Mouse (Mus musculus) hematopoietic stem cell, adult 5-6 weeks (primary cell): ENCODE measurements at regions not wholly inside any gene's neighbourhood (a gene's known extent, or its start where the extent isn't known, plus 50 kb on each side); places are given as distances from the start of the nearest gene placed in this dataset.
A peak's percentile ranks its signal among the peaks of the same experiment; 100 is the strongest.

Source experiments
- ATAC-seq, 2 experiments: fragments of 125-278 bp in 1 of 2; replicated peaks in 1 of 2; 2 replicates each; pipeline ENCODE4 v1.8.0; 2016 to 2017; ENCODE audit warnings: inconsistent platforms in 2 of 2, mild to moderate bottlenecking in 2 of 2, moderate number of reproducible peaks in 2 of 2, low read depth in 1 of 2, moderate TSS enrichment in 1 of 2; ENCODE audit not compliant: low FRiP score in 2 of 2, poor library complexity in 2 of 2, severe bottlenecking in 2 of 2, insufficient read depth in 1 of 2, low TSS enrichment in 1 of 2

DNA sequence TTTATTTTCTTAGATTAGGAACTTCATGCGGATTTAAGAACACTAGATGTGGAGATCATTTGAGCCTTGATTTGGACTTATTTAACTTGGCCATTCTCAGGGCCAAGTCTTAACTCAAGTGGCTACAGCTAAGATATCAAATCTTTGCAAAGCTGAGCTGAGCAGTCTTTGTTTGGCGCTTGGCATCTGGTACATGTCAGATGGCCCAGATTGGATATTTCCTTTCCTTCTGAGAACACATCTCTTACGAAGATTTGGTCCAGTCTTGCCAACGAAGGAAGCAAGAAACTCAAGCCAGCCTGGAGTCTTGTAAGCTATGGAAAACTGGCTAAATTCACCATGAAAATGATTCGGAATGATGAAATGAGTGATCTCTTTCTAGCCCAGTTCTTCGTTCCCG is 59.1 kb upstream of the Cdc42ep3 start:
- ATAC-seq = no peak

DNA sequence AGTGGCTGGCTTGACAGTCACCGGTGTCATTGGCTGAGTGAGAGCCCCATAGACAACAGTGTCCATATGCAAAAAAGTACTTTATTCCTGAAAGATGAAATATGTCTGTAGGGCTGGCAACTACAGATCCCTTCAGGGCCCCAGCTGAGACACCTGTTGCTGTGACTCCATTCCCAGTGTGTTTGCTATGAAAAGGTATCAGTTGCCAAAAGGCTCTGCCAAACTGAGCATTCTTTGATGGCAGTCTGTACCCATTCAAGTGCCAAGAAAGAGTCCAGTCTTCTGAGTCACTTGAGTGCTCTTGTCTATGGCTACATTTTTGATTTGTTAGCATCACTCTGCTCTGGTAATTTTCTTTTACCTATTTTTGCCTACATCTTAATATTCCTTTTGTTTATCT is 63.1 kb upstream of the Cdc42ep3 start:
- no peak for ATAC-seq

DNA sequence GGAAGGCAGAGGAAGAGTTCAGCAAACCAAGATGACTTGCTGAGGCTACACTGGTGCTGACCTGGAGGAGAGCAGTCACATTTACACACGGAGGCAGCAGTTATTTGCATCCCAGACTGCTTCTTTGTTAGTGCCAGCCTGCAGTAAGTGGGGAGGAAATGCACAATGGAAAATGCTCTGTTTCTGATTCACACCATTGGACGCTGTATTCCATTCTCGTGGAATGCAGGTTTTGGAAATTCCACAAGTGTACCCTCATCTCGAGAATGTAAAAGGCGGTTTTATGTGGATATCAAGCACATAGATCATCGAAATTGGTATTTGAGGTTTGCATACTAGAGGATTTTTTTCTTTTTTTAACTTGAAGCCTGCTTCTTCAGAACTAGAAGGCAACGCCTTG is 66.7 kb upstream of the Cdc42ep3 start:
- ATAC-seq = no peak

DNA sequence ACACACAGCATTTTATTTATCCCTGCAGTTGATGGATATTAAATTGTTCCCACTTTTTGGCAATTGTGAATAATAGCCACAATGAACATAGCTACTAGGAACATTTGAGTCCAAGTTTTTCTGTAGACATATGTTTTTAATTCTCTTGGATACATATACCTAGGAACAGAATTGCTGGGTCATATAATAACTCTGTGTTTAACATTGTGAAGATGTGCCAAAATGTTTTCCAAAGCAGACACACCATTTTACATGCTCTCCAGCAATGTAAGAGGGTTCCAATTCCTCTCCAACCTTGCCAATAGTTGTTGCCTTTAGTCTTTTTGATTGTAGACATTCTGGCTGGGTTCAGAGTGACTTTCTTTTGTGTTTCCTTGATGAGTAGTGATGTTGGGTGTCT is 84.3 kb upstream of the Cdc42ep3 start:
- ATAC-seq = no peak

DNA sequence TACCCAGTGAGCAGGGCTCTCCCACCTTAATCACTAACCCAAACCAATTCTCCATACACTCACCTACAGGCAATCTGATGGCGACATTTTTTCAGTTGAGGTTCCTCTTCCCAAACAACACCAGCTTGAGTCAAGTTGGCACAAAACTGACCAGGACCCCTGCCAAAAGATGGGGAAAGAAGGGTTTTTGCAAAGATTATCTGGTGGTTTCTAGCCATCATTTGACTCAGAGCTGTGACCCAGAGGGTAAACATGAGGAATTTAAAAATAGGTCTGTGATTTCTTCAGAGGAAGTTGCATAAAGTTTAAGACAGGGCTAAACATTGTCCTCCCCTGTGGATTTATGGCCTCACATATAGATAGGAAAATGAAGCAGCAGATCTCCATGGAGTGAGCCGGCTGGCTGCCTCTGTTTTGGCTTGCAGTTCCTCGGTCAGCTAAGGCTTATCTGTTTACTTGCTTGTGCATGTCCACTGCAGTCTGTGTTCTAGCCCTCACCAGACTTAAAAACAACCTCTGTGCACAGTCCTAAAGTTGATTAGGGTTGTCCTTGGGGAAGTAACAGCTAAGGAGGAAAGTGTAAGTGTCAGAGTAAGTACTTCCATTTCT is 87.7 kb upstream of the Cdc42ep3 start:
- ATAC-seq = peak; percentile 12 to 56; a peak in 2 of 4 replicates

DNA sequence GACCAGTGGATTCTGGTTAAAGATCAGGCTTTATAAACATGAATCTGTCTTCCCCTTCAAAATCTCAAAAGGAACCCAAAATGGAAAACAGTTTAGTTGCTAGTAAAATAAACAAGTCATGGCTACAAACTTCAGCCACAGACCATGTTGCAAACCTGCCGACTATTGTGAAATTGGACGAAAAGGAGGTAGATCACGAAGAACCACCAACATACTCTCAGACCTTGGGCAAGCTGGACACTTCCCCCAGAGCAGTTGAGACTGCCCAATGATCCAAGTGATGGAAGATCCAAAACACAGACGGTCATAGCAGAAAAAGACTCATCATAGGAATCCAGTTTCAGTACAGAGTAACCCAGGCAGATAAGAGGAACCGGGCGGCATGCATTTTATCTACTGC is 92.3 kb upstream of the Cdc42ep3 start:
- no peak for ATAC-seq

DNA sequence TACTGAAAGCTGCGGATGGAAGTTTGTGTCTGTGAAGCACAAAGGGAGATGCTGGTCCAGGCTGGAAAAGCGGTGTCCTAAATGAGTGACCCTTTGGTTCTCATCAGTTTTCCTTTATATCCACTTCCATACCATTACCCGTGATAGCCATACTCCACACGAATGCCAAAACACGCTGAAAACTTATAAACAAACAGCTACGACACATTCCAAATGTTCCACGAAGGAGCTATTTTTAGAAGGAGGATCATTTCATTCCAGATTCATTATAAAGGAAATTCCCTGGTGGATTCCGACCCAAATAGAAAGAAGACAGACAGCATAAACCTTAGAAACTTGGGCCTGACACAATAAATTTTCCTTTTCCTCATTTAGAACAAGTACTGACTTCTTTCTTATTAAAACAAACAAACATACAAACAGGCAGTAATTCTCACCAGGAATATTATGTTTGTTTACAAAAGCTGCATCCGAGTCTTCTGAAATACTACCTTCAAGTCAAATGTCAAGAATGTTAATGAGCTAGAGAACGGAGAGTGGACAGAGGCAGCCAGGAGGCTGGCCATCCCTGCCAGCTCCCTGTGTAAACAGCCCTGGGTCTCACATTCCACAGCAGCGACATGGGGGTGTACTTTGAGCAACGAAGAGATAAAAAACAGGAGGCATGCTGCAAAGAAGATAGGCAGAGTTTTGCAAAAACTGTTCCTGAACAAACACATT is 96.4 kb upstream of the Cdc42ep3 start:
- ATAC-seq = no peak

DNA sequence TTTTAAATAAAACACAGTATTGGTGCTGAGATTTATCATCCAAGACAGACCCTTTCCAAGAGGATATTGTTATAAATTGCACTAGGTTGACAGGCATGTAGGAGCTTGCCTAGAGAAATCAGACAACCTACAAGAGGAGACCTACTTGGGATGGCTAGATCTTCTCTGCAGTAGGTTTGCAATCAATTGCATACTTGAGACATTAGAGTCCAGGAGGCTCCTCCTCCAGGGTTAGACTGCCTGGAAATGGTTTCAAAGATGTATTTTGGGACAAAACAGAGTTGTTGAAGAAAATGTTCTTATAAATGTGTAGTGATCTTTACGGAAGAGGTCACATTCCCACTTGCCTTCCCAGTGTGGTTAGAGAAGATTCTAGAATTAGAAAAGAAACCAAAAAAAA is 98.9 kb upstream of the Cdc42ep3 start:
- no peak for ATAC-seq

DNA sequence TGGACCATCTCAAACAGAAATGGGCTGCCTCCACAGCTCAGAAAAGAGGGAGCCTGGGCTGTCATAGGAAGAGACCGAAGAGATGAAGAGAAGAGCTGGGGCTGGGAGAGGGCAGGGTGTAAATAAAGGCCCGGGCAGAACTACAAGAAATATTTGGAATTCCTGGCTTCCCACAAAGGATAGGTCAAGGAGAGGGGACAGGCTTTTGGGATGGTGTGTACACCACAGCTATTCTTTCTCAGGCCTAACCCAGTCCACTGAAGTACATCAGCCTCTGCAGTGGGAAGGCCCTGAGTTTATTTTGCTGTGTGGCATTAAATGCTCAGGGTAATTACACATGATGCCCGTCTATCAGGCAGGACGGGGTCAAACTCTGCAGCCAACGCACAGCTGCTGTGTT is 99.6 kb upstream of the Cdc42ep3 start:
- no peak for ATAC-seq

DNA sequence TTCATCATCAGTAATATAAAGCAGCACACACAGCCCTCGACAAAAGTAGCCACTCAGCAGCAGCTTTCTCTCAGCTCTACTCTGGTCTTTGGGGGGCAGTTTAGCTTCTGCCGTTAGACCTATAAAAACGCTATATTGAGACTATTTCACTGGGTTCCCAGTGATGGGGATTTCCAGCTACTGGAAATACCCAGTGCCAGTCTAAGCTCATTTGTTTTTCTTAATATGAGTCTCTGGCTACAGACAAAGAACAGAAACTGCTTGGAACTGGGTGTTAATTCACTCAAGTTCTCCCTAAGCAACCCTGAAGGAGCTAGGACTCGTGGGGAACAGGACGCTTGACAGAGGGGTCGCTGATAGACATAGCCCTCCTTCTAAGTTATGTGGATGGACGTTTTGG is 100.3 kb upstream of the Cdc42ep3 start:
- no peak for ATAC-seq

DNA sequence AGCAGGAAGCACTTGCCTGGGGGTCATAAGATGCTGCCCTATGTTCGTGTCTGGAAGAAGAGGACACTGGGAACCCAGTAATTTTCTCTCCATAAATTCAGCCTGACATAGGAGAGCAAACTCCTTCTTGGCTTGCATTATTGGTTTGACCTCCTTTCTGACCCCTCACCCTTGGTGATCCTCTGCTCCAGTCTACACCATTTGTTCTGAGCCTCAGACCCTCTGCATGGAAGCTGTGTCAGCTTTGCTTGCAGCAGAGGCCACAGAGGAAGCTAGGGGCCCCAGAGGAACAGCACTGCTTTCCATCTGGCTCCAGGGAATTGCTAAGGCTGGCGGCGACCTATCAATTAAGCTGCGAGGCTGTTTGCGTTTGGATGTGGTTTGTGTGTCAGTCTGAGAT is 102.7 kb upstream of the Cdc42ep3 start:
- no peak for ATAC-seq

DNA sequence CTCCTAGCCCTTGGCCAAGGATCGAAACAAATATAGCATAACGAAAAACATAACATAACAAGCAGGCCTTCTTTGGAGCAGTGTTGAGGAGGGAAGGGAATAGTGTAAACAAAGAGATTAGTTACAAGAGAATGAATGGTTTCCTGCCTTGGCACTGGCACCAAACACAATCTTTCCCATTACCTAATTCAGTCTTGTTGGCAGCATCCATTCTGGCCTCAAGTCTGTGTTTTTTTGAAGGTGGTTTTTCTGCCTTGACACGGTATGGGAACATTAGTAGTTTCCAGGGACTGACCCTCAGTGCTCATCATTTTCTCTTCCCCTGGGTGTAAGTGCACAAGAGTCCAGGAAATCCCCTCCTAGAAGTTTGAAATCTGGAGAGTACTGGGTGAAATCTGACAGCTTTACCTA is 106.8 kb upstream of the Cdc42ep3 start:
- no peak for ATAC-seq

DNA sequence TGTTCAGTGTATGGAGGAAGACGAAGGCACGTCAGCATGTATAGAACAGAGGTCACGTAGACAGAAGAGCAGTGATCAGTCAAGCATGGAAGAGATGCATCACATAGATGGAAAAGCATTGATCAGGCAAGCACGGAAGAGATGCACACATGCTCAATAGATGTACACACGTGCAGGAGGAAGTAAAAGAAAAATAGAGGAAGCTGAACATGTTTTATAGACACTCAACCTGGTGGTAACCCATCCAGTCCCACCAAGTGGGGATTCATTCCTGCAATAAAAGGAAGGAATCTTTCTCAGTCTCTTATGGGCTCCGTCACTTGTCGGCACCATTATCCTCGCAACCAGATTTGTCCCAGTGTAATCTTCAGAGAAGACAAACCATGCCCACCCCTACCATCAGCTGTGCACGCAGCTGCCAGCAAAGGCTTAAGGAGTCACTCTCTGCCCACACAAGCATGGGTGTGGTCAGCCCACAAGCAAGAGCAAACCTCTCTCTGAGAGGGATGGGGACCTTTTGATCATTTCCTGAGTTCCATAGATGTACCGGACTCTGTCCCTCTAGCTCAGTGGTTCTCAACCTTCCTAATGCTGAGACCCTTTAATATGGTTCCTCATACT is 108.3 kb upstream of the Cdc42ep3 start:
- ATAC-seq = no peak

DNA sequence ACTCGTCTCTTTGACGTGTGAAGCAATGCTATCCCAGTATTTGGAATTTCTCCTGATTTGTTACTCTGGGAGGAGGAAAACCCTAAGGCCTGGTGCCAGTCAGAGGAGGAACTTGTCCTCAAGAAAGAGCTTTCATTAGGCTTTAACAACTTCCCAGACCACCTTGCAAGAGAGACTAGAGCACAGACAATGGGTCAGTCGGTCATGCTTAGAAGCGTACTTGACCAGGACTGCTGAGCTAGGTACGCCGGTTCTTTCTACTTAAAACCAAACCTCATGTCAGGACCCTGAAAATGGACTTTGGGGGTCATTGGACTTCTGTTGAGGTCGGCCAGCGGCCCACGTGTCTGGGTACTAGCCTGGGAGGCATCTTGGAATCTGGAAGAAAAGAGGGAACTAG is 110.8 kb upstream of the Cdc42ep3 start:
- no peak for ATAC-seq

DNA sequence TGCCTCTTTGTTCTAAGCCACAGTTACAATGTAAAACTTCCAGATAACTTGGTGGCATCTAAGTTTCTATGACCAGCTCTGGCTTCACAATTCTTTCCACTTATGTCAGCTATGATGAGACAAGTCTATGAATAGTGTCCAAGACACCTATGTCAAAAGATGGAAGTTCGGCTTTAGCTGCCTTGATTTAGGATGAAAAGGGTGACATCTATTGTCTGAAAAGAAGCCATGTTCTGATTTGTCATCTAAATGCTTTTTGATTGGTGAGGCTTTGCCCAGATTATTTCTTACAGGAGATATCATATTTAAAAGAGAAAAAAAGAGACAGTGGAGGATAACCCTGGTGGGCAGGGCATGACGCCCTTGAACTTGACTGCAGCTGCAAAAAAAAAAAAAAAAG is 116.7 kb upstream of the Cdc42ep3 start:
- no peak for ATAC-seq

DNA sequence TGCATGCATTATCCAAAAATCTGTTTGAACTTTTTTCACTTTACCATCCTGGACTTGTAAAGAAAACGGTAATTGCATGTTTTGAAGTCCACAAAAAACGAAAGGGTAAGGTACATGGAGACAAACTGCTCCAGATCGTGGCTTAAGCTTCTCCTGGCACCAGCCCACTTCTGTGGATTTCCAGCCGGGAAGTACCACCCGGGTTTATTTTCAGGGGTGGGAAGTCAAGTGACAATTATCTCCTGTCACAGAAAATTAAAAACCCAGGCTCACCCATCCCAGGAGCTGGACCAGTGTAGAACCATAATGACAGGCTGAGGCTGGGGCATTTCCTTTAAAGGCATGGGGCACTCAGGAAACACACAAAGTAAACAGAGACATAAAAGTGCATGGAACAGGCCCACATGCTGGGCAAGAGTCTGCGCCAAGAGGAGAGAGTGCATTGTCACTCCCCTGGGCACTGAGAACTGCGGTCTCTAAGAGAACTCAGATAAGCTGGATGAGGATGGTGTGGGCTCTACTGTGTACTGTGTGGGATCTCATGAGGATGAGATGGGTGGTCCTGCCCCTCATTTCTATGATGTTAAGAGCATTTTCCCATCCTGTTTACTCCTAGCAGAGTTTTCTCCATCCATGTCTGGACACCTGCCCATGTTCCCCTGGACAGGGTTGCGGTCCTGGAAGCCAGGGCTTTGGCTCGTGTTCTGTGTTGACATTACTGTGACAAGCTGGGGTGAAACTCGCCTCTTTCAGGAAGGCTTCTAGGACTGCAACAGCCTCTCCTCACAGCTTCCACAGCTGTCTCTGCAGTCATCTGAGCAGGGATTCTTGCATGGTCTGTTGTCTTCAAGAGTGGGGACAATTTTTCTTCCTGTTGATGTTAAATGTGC is 117.5 kb upstream of the Cdc42ep3 start:
- peak; percentile 90 to 93 for ATAC-seq

DNA sequence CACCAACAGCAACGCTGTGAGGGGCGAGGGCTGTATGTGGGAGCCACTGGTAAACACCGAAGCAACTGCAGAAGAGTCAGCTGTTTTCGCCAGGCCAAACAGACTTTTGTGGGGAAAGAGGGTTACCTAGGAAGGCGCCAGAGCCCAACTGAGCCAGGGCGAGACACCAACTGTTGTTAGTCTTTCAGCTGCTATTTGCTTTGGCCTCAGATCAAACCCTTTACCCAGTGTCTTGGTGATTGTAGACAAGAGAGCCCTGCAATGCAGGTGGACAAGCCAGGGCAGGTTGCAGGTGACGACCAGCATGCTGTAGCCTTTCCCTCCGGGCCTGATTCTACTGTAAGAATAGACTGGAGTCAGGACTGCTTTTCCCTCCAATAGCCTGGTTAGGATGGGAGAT is 121.8 kb upstream of the Cdc42ep3 start:
- ATAC-seq = no peak

DNA sequence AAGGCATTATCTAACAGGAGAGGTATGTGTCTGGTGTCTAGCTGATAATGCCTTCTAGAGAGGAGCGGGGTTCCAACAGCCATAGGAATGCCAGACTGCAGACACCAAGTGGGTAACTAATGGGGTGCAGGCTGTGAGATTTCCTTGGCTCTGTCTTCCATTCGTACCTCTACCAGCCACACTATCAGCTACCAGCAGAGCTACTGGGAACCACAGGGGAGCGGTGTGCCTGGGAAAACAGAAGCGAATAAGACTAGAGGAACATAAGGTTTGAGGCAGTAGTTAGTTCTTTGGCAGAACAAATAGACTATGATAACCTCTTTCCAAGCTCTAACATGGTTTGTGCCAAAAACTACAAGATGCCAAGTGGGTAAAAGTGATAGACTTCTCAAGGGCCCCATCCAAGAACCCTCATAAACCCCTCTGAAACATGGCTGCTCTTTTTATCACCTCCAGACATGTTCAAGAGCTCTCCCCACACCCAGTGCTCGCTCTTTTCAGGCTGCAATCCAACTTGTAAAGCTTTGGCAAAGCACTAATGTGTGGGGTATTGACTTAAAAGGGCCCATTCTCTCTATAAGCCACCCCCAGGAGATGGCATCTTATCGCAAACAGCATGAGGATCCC is 126.3 kb upstream of the Cdc42ep3 start:
- no peak for ATAC-seq
